Mouse (Mus musculus) C2C12 (cell line): Measurements from ENCODE around the gene Psme4.

Source experiments
- CEBPB ChIP-seq: IDR thresholded peaks from one replicate; pipeline ENCODE4 v1.6.1; 2011; ENCODE audit warnings: low read depth, mild to moderate bottlenecking, control low read depth, moderate library complexity
- CTCF ChIP-seq: IDR thresholded peaks from one replicate; pipeline ENCODE4 v1.5.1; 2011; ENCODE audit not compliant: control insufficient read depth, insufficient read depth, insufficient read length
- FOSL1 ChIP-seq: IDR thresholded peaks from one replicate; pipeline ENCODE4 v1.8.0; 2011; ENCODE audit warnings: mild to moderate bottlenecking, low read length; ENCODE audit not compliant: poor library complexity, insufficient read depth, severe bottlenecking
- MAX ChIP-seq: IDR thresholded peaks from one replicate; pipeline ENCODE4 v1.6.1; 2011; ENCODE audit warnings: mild to moderate bottlenecking, control low read depth
- MYOD1 ChIP-seq: IDR thresholded peaks from one replicate; pipeline ENCODE4 v1.6.1; 2011; ENCODE audit warnings: low read depth; ENCODE audit not compliant: control insufficient read depth, insufficient read length
- MYOG ChIP-seq: IDR thresholded peaks from one replicate; pipeline ENCODE4 v1.6.1; 2011; ENCODE audit not compliant: control insufficient read depth, insufficient read length; ENCODE audit errors: extremely low read depth
- USF1 ChIP-seq: IDR thresholded peaks from one replicate; pipeline ENCODE4 v1.6.1; 2011; ENCODE audit warnings: low read depth, mild to moderate bottlenecking, control low read depth, moderate library complexity

DNA sequence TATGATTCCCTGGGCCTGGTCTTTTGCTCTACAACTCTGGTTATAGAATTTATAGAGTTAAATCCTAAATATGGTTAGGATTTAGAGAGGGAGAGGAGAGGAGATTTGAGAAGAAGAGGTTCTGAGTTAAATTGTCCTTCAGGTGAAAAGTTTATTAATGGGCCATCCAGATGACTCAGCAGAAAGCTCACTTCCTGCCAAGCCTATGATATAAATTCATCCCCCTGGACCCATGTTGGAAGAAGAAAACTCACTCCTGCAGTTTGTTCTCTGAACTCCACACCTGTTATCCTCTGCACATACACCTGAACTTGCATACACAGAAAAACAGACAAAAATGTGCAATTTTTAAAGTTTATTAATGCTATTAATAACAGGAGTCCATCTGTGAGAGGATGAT, 127.8 kb downstream of the Psme4 start:
- TF ChIP-seq CTCF, result no peak
- TF ChIP-seq MAX, result no peak
- no peak for TF ChIP-seq FOSL1
- no peak for TF ChIP-seq USF1
- no peak for TF ChIP-seq MYOG
- no peak for TF ChIP-seq MYOD1
- no peak for TF ChIP-seq CEBPB
